Mouse (Mus musculus): ENCODE measurements around the gene Ppm1n. TPM values are rescaled to one million over a fixed set of nuclear protein-coding genes. Genes with fewer than 3 reads are reported as not detected.
A peak's percentile ranks its signal among the peaks of the same experiment; 100 is the strongest.

Ppm1n gene
- not detected in 2 replicates for polyA plus RNA-seq (2015; fragmentation: Nextera tagmentation; extraction: Ambion mirVana)

DNA sequence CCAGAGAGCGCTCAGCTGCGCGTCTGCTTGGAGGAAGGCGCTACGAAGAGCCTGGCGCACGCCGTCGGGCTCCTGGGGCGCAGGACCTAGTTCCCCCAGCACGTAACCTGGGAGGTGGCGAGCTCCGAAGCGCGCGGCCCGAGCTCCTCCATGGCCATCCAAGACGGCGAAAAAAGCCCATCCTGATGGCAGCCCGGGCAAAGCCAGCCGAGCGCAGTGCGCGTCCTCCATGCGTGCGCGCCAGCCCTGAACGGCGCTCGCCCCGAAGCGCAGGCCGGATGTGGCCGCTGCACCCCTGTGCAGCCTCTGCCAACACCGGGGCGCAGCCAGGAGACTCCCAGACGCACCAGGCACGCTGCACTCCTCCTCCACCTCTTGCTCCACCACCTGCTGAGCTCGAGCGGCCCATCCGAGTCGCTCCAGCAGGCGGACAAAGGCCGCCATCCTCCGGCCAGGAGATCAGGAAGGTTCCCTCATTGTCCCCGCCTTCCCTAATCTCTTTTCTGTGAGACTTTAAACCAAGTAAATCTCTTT is at the start of gene Ppm1n:
Ppm1n (minus strand) TSS at position 484 of the 534 bp plus-strand sequence.
- no peaks in the 10 kb centered on the region for H3K9me3 ChIP-seq (ENCODE audit: low read length)
- no peak for DNase-seq (ENCODE audit: low spot score)
- TF ChIP-seq EP300 (IDR thresholded peaks at IDR 0.05) (no peak), CTCF (IDR thresholded peaks at IDR 0.05) (0 out of 2 replicates have a peak, but pooled peaks have one; percentile 4)
- no peak within 1 kb of the TSS for H3K4me3 ChIP-seq (ENCODE audit: low read depth, low read length)
- H3K27me3 ChIP-seq (replicated peaks; ENCODE audit: insufficient read depth, low read length) = peaks cover 50% of the 10 kb centered on the region
- no peaks in the 10 kb centered on the region; the same call in 1 of the 2 replicates for H3K4me1 ChIP-seq (ENCODE audit: insufficient read depth, low read depth, low read length)
- WGBS = under 1% methylated on average over 41 of the region's 46 CpGs
- H3K9ac ChIP-seq (replicated peaks; ENCODE audit: low read depth) = no peak within 1 kb of the TSS
- ATAC-seq = no peak
- H3K4me2 ChIP-seq (replicated peaks; ENCODE audit: low read depth, low read length) = 0 out of 2 replicates have a peak within 1 kb of the TSS, but pooled peaks have one; percentile 6
- no peaks in the 10 kb centered on the region for H3K36me3 ChIP-seq (ENCODE audit: insufficient read depth, low read length)
- H3K27ac ChIP-seq (ENCODE audit: low read length) = no peak within 1 kb of the TSS

DNA sequence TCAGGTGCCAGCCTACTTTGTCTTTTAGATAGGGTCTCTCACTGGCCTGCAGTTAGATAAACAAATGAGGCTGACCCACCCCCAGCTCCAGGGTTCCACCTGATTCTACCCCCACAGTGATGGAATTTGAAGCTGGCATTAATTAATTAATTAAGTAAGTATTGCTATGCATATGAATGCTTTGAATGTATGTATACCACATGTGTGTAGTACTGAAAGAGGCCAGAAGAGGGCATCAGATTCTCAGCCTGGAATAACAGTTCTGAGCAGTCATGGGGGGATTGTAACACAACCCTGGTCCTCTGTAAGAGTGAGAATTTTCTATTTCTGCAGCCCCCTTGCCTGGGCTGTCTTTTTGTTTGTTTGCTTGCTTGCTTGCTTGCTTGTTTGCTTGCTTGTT is 48.6 kb upstream of the Ppm1n start:
- DNase-seq (ENCODE audit: low spot score) = no peak
- Histone ChIP-seq H3K4me1 (ENCODE audit: insufficient read depth, low read depth, low read length) (peaks cover 8% of the 10 kb centered on the region), H3K27me3 (replicated peaks; ENCODE audit: insufficient read depth, low read length) (no peaks in the 10 kb centered on the region), H3K36me3 (ENCODE audit: insufficient read depth, low read length) (no peaks in the 10 kb centered on the region), H3K9ac (replicated peaks; ENCODE audit: low read depth) (no peak overlapping the region), H3K4me2 (replicated peaks; ENCODE audit: low read depth, low read length) (no peak overlapping the region), H3K4me3 (ENCODE audit: low read depth, low read length) (no peak overlapping the region), H3K27ac (ENCODE audit: low read length) (no peak overlapping the region), H3K9me3 (ENCODE audit: low read length) (no peaks in the 10 kb centered on the region)
- no peak for ATAC-seq
- TF ChIP-seq CTCF (IDR thresholded peaks at IDR 0.05) (peak; percentile 48), EP300 (IDR thresholded peaks at IDR 0.05) (no peak)

GRCm38 (mm10) chr7:19327782-19328181 is 47.9 kb upstream of the Ppm1n start:
- Histone ChIP-seq H3K9ac (replicated peaks; ENCODE audit: low read depth) (no peak overlapping the region), H3K27me3 (replicated peaks; ENCODE audit: insufficient read depth, low read length) (no peaks in the 10 kb centered on the region), H3K27ac (ENCODE audit: low read length) (no peak overlapping the region), H3K4me1 (ENCODE audit: insufficient read depth, low read depth, low read length) (peaks cover 8% of the 10 kb centered on the region), H3K4me2 (replicated peaks; ENCODE audit: low read depth, low read length) (peak overlapping the region; percentile 55; the same call in 1 of the 2 replicates), H3K9me3 (ENCODE audit: low read length) (no peaks in the 10 kb centered on the region), H3K4me3 (ENCODE audit: low read depth, low read length) (no peak overlapping the region), H3K36me3 (ENCODE audit: insufficient read depth, low read length) (no peaks in the 10 kb centered on the region)
- DNase-seq (ENCODE audit: low spot score) = no peak
- no peak for TF ChIP-seq EP300 (IDR thresholded peaks at IDR 0.05)
- TF ChIP-seq CTCF (IDR thresholded peaks at IDR 0.05) = no peak
- ATAC-seq = no peak
- WGBS = 86% methylated on average over 5 of the region's 5 CpGs

DNA sequence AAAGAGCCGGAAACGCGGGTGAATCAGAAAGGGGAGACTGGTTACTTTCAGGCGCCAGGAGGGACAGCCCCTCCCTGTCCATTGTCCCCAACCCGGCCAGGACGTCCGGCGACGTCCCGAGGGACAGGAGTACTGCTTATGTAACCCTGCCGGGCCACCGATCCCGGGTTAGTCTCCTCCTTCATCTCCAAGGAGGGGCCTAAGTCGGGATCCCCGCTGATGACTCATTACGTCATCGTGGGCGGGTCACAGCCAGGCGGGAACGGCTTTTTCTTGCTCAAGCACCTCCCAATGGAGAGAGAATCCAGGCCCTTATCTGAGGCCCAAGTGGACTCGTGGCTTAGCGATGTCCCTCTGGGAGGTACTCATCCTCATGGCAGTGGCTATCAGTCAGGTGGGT is 47.3 kb upstream of the Ppm1n start:
- peak; percentile 98 for DNase-seq (ENCODE audit: low spot score)
- no peaks in the 10 kb centered on the region for H3K36me3 ChIP-seq (ENCODE audit: insufficient read depth, low read length)
- TF ChIP-seq EP300 (IDR thresholded peaks at IDR 0.05) = peak; percentile 22; the same call in 1 of the 2 replicates
- no peak; the same call in 1 of the 2 replicates for TF ChIP-seq CTCF (IDR thresholded peaks at IDR 0.05)
- H3K27ac ChIP-seq (ENCODE audit: low read length) = peak overlapping the region; percentile 91
- under 1% methylated on average over 22 of the region's 22 CpGs for WGBS
- H3K9ac ChIP-seq (replicated peaks; ENCODE audit: low read depth) = peak overlapping the region; percentile 30; the same call in 1 of the 2 replicates
- H3K9me3 ChIP-seq (ENCODE audit: low read length) = no peaks in the 10 kb centered on the region
- peak overlapping the region; percentile 34 for H3K4me3 ChIP-seq (ENCODE audit: low read depth, low read length)
- peak; percentile 93 for ATAC-seq
- H3K4me1 ChIP-seq (ENCODE audit: insufficient read depth, low read depth, low read length) = peaks cover 8% of the 10 kb centered on the region
- H3K27me3 ChIP-seq (replicated peaks; ENCODE audit: insufficient read depth, low read length) = no peaks in the 10 kb centered on the region
- peak overlapping the region; percentile 55 for H3K4me2 ChIP-seq (replicated peaks; ENCODE audit: low read depth, low read length)

GRCm38 (mm10) chr7:19326359-19326758 is 46.5 kb upstream of the Ppm1n start:
- under 1% methylated on average over 19 of the region's 20 CpGs for WGBS
- DNase-seq (ENCODE audit: low spot score) (peak; percentile 93), ATAC-seq (peak; percentile 87)
- TF ChIP-seq CTCF (IDR thresholded peaks at IDR 0.05) = no peak
- TF ChIP-seq EP300 (IDR thresholded peaks at IDR 0.05) = no peak
- H3K4me3 ChIP-seq (ENCODE audit: low read depth, low read length) = peak overlapping the region; percentile 34
- no peaks in the 10 kb centered on the region for H3K36me3 ChIP-seq (ENCODE audit: insufficient read depth, low read length)
- H3K27ac ChIP-seq (ENCODE audit: low read length) = peak overlapping the region; percentile 91
- peak overlapping the region; percentile 55 for H3K4me2 ChIP-seq (replicated peaks; ENCODE audit: low read depth, low read length)
- no peaks in the 10 kb centered on the region for H3K9me3 ChIP-seq (ENCODE audit: low read length)
- H3K9ac ChIP-seq (replicated peaks; ENCODE audit: low read depth) = peak overlapping the region; percentile 30
- no peaks in the 10 kb centered on the region for H3K27me3 ChIP-seq (replicated peaks; ENCODE audit: insufficient read depth, low read length)
- H3K4me1 ChIP-seq (ENCODE audit: insufficient read depth, low read depth, low read length) = peaks cover 8% of the 10 kb centered on the region

GRCm38 (mm10) chr7:19325262-19326199 is 45.7 kb upstream of the Ppm1n start:
- no peak for TF ChIP-seq CTCF (IDR thresholded peaks at IDR 0.05)
- no peak for TF ChIP-seq EP300 (IDR thresholded peaks at IDR 0.05)

More at GRCm38 (mm10) chr7:19325262-19326199, 45.7 kb upstream of the Ppm1n start:
- no peak for DNase-seq (ENCODE audit: low spot score)
- peak overlapping the region; percentile 55; the same call in 1 of the 2 replicates for H3K4me2 ChIP-seq (replicated peaks; ENCODE audit: low read depth, low read length)
- peak overlapping the region; percentile 34 for H3K4me3 ChIP-seq (ENCODE audit: low read depth, low read length)
- H3K9me3 ChIP-seq (ENCODE audit: low read length) = no peaks in the 10 kb centered on the region
- 69% methylated on average over 21 of the region's 21 CpGs for WGBS
- H3K4me1 ChIP-seq (ENCODE audit: insufficient read depth, low read depth, low read length) = peaks cover 8% of the 10 kb centered on the region
- H3K9ac ChIP-seq (replicated peaks; ENCODE audit: low read depth) = no peak overlapping the region
- no peaks in the 10 kb centered on the region for H3K36me3 ChIP-seq (ENCODE audit: insufficient read depth, low read length)
- no peak for ATAC-seq
- peak overlapping the region; percentile 91 for H3K27ac ChIP-seq (ENCODE audit: low read length)
- no peaks in the 10 kb centered on the region for H3K27me3 ChIP-seq (replicated peaks; ENCODE audit: insufficient read depth, low read length)
